Mouse (Mus musculus): Measurements from ENCODE around the gene Polr2b. TPM values are rescaled to one million over a fixed set of nuclear protein-coding genes. Genes with fewer than 3 reads are reported as not detected.

Gene Polr2b
- polyA plus RNA-seq, 1 experiment from 2014 or later: 40.0 TPM

- no peak overlapping the region for H3K9ac ChIP-seq (ENCODE audit: low read length)
- 77% methylated on average over 3 of the region's 3 CpGs for WGBS
- H3K4me2 ChIP-seq (ENCODE audit: low read length): no peak overlapping the region
- no peak overlapping the region for H3K27ac ChIP-seq (replicated peaks in 1 of 2; ENCODE audit: control insufficient read depth in 1 of 2, insufficient read depth in 1 of 2, low read depth in 2 of 2, low read length in 2 of 2)
- no peak overlapping the region for H3K4me3 ChIP-seq (ENCODE audit: control insufficient read depth in 1 of 2, insufficient read depth in 1 of 2, low read depth in 1 of 2, low read length in 2 of 2)
- ATAC-seq (ENCODE audit: insufficient number of reproducible peaks, insufficient read depth, low FRiP score, low read depth): no peak
- peaks cover 11 to 13% of the 10 kb centered on the region in 2 experiments for H3K4me1 ChIP-seq (ENCODE audit: control insufficient read depth in 2 of 2, insufficient read depth in 2 of 2, low read length in 2 of 2)
- no peaks in the 10 kb centered on the region for H3K27me3 ChIP-seq (ENCODE audit: control insufficient read depth, insufficient read depth, low read length)
- H3K36me3 ChIP-seq (ENCODE audit: control insufficient read depth, insufficient read depth, low read length): no peaks in the 10 kb centered on the region
- H3K9me3 ChIP-seq (ENCODE audit: control insufficient read depth, low read length): no peaks in the 10 kb centered on the region
These were observed 54.6 kb downstream of the Polr2b start for GRCm38 (mm10) chr5:77364443-77365038.

DNA sequence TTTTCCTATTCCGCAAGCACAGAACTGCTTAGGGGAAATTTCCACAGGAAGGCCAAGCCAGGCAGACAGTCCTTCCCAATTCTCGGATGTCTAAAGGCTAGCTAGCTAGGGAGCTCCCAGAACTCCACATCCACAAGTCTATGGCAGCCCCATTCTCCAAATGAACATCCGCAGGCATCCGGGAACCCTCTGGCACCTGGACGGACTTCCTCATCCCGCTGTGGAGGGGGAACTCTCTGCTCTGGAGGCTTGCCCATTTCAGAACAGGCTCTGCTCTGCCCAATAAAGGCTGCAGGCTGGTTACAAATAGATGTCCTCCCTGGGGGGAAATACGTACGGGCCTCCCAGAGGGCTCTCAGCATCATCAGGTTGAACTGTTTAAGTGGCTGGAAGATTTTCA lies 56.4 kb downstream of the Polr2b start:
- WGBS: 82% methylated on average over 8 of the region's 8 CpGs
- Histone ChIP-seq H3K4me1 (ENCODE audit: control insufficient read depth in 2 of 2, insufficient read depth in 2 of 2, low read length in 2 of 2) (peaks cover 9 to 13% of the 10 kb centered on the region in 2 experiments), H3K9me3 (ENCODE audit: control insufficient read depth, low read length) (no peaks in the 10 kb centered on the region), H3K27me3 (ENCODE audit: control insufficient read depth, insufficient read depth, low read length) (no peaks in the 10 kb centered on the region), H3K27ac (replicated peaks in 1 of 2; ENCODE audit: control insufficient read depth in 1 of 2, insufficient read depth in 1 of 2, low read depth in 2 of 2, low read length in 2 of 2) (no peak overlapping the region), H3K36me3 (ENCODE audit: control insufficient read depth, insufficient read depth, low read length) (no peaks in the 10 kb centered on the region), H3K4me3 (ENCODE audit: control insufficient read depth in 1 of 2, insufficient read depth in 1 of 2, low read depth in 1 of 2, low read length in 2 of 2) (no peak overlapping the region), H3K4me2 (ENCODE audit: low read length) (no peak overlapping the region), H3K9ac (ENCODE audit: low read length) (no peak overlapping the region)
- no peak for ATAC-seq (ENCODE audit: insufficient number of reproducible peaks, insufficient read depth, low FRiP score, low read depth)

- H3K9me3 ChIP-seq (ENCODE audit: control insufficient read depth, low read length): no peaks in the 10 kb centered on the region
- H3K4me2 ChIP-seq (ENCODE audit: low read length): no peak overlapping the region
- no peak overlapping the region for H3K4me3 ChIP-seq (ENCODE audit: control insufficient read depth in 1 of 2, insufficient read depth in 1 of 2, low read depth in 1 of 2, low read length in 2 of 2)
- H3K36me3 ChIP-seq (ENCODE audit: control insufficient read depth, insufficient read depth, low read length): no peaks in the 10 kb centered on the region
- H3K4me1 ChIP-seq (ENCODE audit: control insufficient read depth in 2 of 2, insufficient read depth in 2 of 2, low read length in 2 of 2): peaks cover 11 to 13% of the 10 kb centered on the region in 2 experiments
- H3K27ac ChIP-seq (replicated peaks in 1 of 2; ENCODE audit: control insufficient read depth in 1 of 2, insufficient read depth in 1 of 2, low read depth in 2 of 2, low read length in 2 of 2): peak overlapping the region in 1 of 2 experiments; percentile 27; a peak in 1 of 4 replicates
- WGBS: 87% methylated on average over 1 of the region's 1 CpGs
- H3K27me3 ChIP-seq (ENCODE audit: control insufficient read depth, insufficient read depth, low read length): no peaks in the 10 kb centered on the region
- no peak for ATAC-seq (ENCODE audit: insufficient number of reproducible peaks, insufficient read depth, low FRiP score, low read depth)
- no peak overlapping the region for H3K9ac ChIP-seq (ENCODE audit: low read length)
These were observed 57.2 kb downstream of the Polr2b start for GRCm38 (mm10) chr5:77367145-77367544.

DNA sequence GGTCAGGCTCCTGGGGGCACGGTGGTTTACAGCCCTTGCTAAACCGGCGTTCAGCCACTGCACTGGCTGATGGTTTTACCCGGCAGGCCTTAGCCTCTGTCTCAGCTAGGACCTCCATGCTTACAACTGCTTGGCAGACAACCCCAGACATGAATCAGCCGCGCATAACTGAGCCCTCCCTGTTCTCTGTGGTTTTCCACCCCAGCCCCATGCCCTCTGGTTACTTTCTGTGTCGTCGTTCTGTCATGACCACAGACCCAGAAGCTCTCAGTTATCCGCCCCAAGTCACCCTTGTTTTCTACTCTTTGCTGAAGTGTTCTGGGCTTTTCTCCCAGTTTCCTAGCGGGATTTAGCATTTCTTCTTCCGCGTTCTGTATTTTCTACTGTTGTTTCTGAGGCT lies 57.7 kb downstream of the Polr2b start:
- Histone ChIP-seq H3K27ac (replicated peaks in 1 of 2; ENCODE audit: control insufficient read depth in 1 of 2, insufficient read depth in 1 of 2, low read depth in 2 of 2, low read length in 2 of 2) (peak overlapping the region in 1 of 2 experiments; percentile 27; a peak in 2 of 4 replicates), H3K4me1 (ENCODE audit: control insufficient read depth in 2 of 2, insufficient read depth in 2 of 2, low read length in 2 of 2) (peaks cover 13 to 15% of the 10 kb centered on the region in 2 experiments), H3K9me3 (ENCODE audit: control insufficient read depth, low read length) (no peaks in the 10 kb centered on the region), H3K36me3 (ENCODE audit: control insufficient read depth, insufficient read depth, low read length) (no peaks in the 10 kb centered on the region), H3K4me2 (ENCODE audit: low read length) (no peak overlapping the region), H3K27me3 (ENCODE audit: control insufficient read depth, insufficient read depth, low read length) (no peaks in the 10 kb centered on the region), H3K9ac (ENCODE audit: low read length) (no peak overlapping the region), H3K4me3 (ENCODE audit: control insufficient read depth in 1 of 2, insufficient read depth in 1 of 2, low read depth in 1 of 2, low read length in 2 of 2) (no peak overlapping the region)
- no peak for ATAC-seq (ENCODE audit: insufficient number of reproducible peaks, insufficient read depth, low FRiP score, low read depth)
- WGBS: 63% methylated on average over 12 of the region's 12 CpGs

DNA sequence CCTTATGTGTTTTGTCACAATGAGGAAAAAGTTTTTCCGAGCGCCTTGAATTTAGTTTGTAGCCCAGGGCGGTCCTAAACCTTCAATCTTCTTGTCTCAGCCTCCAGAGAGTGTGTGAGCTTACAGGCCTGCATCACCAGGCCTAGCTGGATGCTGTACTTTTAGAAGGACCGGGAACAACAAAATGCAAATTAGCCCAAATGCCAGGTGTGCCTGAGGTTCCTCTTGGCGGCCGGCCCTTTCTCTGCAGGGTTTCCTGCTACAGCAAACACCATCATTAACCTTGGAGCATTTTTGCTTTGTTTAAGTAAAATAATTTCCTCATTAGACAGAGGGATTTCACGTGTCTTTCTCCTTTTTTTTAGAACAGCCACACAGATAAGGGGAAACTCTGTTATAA lies 58.2 kb downstream of the Polr2b start:
- H3K9ac ChIP-seq (ENCODE audit: low read length): no peak overlapping the region
- no peaks in the 10 kb centered on the region for H3K36me3 ChIP-seq (ENCODE audit: control insufficient read depth, insufficient read depth, low read length)
- H3K27ac ChIP-seq (replicated peaks in 1 of 2; ENCODE audit: control insufficient read depth in 1 of 2, insufficient read depth in 1 of 2, low read depth in 2 of 2, low read length in 2 of 2): no peak overlapping the region; a peak in 1 of 4 replicates
- H3K27me3 ChIP-seq (ENCODE audit: control insufficient read depth, insufficient read depth, low read length): no peaks in the 10 kb centered on the region
- WGBS: 60% methylated on average over 7 of the region's 7 CpGs
- peaks cover 13 to 15% of the 10 kb centered on the region in 2 experiments for H3K4me1 ChIP-seq (ENCODE audit: control insufficient read depth in 2 of 2, insufficient read depth in 2 of 2, low read length in 2 of 2)
- no peak overlapping the region for H3K4me2 ChIP-seq (ENCODE audit: low read length)
- no peak for ATAC-seq (ENCODE audit: insufficient number of reproducible peaks, insufficient read depth, low FRiP score, low read depth)
- no peak overlapping the region for H3K4me3 ChIP-seq (ENCODE audit: control insufficient read depth in 1 of 2, insufficient read depth in 1 of 2, low read depth in 1 of 2, low read length in 2 of 2)
- H3K9me3 ChIP-seq (ENCODE audit: control insufficient read depth, low read length): no peaks in the 10 kb centered on the region

DNA sequence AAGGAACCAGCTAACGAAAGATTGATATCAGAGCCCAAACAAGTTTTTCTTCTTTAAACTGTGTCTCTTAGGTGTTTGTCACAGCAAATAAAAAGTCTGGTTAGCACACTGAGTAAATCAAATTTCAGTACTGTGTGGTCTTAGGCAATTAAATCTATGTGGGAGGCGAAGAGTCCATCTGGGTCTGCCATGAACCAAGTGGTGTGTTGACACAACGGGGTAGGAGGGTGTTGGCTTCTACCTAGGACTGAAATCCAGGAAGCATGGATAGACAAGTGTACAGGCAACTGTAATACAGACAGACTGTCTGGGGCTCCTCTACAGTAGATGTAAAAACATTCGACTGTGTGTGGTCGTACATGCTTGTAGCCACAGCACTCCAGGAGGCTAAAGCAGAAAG lies 59.4 kb downstream of the Polr2b start:
- Histone ChIP-seq H3K36me3 (ENCODE audit: control insufficient read depth, insufficient read depth, low read length) (no peaks in the 10 kb centered on the region), H3K27ac (replicated peaks in 1 of 2; ENCODE audit: control insufficient read depth in 1 of 2, insufficient read depth in 1 of 2, low read depth in 2 of 2, low read length in 2 of 2) (no peak overlapping the region), H3K9ac (ENCODE audit: low read length) (no peak overlapping the region), H3K27me3 (ENCODE audit: control insufficient read depth, insufficient read depth, low read length) (no peaks in the 10 kb centered on the region), H3K4me2 (ENCODE audit: low read length) (no peak overlapping the region), H3K4me1 (ENCODE audit: control insufficient read depth in 2 of 2, insufficient read depth in 2 of 2, low read length in 2 of 2) (peaks cover 10 to 15% of the 10 kb centered on the region in 2 experiments), H3K9me3 (ENCODE audit: control insufficient read depth, low read length) (no peaks in the 10 kb centered on the region), H3K4me3 (ENCODE audit: control insufficient read depth in 1 of 2, insufficient read depth in 1 of 2, low read depth in 1 of 2, low read length in 2 of 2) (no peak overlapping the region)
- ATAC-seq (ENCODE audit: insufficient number of reproducible peaks, insufficient read depth, low FRiP score, low read depth): no peak
- 84% methylated on average over 5 of the region's 5 CpGs for WGBS

DNA sequence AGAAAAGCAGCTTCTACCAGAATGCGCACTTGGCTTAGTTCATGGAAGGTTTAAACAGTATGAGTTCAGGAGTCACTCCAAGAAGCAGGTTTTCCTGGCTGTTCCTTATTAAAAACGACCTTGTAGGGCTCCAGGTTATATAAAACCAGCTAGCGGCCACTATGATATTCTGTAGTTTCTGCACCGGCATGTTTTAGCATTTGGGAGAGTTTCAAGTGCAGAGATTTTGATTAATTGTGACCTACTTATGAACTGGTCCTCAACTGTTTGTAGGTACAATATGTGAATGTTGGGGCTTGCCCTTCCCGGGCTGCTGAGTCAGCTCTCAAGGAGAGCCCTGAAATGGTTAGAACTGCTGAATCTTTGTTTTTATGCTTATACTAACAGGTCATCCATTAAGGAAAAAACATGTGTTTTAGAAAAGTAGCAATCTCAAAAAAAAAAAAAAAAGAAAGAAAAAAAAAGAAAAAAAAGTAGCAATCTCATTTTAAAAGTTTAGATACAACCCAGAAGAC lies 60.5 kb downstream of the Polr2b start:
- Histone ChIP-seq H3K27ac (replicated peaks in 1 of 2; ENCODE audit: control insufficient read depth in 1 of 2, insufficient read depth in 1 of 2, low read depth in 2 of 2, low read length in 2 of 2) (no peak overlapping the region), H3K27me3 (ENCODE audit: control insufficient read depth, insufficient read depth, low read length) (no peaks in the 10 kb centered on the region), H3K36me3 (ENCODE audit: control insufficient read depth, insufficient read depth, low read length) (no peaks in the 10 kb centered on the region), H3K4me3 (ENCODE audit: control insufficient read depth in 1 of 2, insufficient read depth in 1 of 2, low read depth in 1 of 2, low read length in 2 of 2) (no peak overlapping the region), H3K4me2 (ENCODE audit: low read length) (no peak overlapping the region), H3K9me3 (ENCODE audit: control insufficient read depth, low read length) (no peaks in the 10 kb centered on the region), H3K4me1 (ENCODE audit: control insufficient read depth in 2 of 2, insufficient read depth in 2 of 2, low read length in 2 of 2) (peaks cover 10 to 12% of the 10 kb centered on the region in 2 experiments; a peak in 3 of 4 replicates), H3K9ac (ENCODE audit: low read length) (no peak overlapping the region)
- no peak for ATAC-seq (ENCODE audit: insufficient number of reproducible peaks, insufficient read depth, low FRiP score, low read depth)
- WGBS: 80% methylated on average over 5 of the region's 5 CpGs

DNA sequence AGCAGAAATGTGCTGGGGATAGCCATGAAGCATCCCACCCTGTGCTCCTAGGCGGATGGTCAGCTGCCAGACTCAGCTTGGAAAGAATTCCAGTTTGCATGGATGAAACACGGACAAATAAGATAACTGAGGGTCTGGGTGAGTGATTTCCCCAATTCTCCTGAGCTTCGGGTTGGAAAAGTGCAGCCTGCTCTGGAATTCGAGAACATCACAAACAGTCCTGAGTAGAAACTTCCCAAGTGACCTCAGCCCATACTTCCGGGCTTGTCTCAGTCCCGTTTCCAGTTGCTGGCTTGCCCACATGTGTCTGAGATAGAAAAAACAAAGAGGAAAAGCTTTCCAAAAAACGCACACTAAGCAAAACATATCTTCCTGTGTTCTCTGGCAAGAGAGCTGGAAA lies 62.3 kb downstream of the Polr2b start:
- H3K4me2 ChIP-seq (ENCODE audit: low read length): no peak overlapping the region
- H3K36me3 ChIP-seq (ENCODE audit: control insufficient read depth, insufficient read depth, low read length): no peaks in the 10 kb centered on the region
- no peak overlapping the region for H3K4me3 ChIP-seq (ENCODE audit: control insufficient read depth in 1 of 2, insufficient read depth in 1 of 2, low read depth in 1 of 2, low read length in 2 of 2)
- H3K9ac ChIP-seq (ENCODE audit: low read length): no peak overlapping the region
- H3K27ac ChIP-seq (replicated peaks in 1 of 2; ENCODE audit: control insufficient read depth in 1 of 2, insufficient read depth in 1 of 2, low read depth in 2 of 2, low read length in 2 of 2): no peak overlapping the region
- H3K4me1 ChIP-seq (ENCODE audit: control insufficient read depth in 2 of 2, insufficient read depth in 2 of 2, low read length in 2 of 2): peaks cover 10 to 12% of the 10 kb centered on the region in 2 experiments; a peak in 3 of 4 replicates
- no peak for ATAC-seq (ENCODE audit: insufficient number of reproducible peaks, insufficient read depth, low FRiP score, low read depth)
- no peaks in the 10 kb centered on the region for H3K27me3 ChIP-seq (ENCODE audit: control insufficient read depth, insufficient read depth, low read length)
- no peaks in the 10 kb centered on the region for H3K9me3 ChIP-seq (ENCODE audit: control insufficient read depth, low read length)
- 54% methylated on average over 7 of the region's 7 CpGs for WGBS
